Mouse (Mus musculus) natural killer cell, adult 2 months (primary cell): ENCODE measurements around the gene Rab11fip4.

Source experiments
- DNase-seq, 2 experiments: peaks; one replicate each; pipeline ENCODE4 v3.0.0; 2022; ENCODE audit warnings: low spot score in 2 of 2

The Rab11fip4 gene

GRCm38 (mm10) chr11:79654407-79654831 is 63.4 kb downstream of the Rab11fip4 start:
- no peak for DNase-seq

- DNase-seq: no peak
Observed at GRCm38 (mm10) chr11:79655592-79655991, 64.6 kb downstream of the Rab11fip4 start.

- DNase-seq: no peak
Observed at GRCm38 (mm10) chr11:79656491-79656890, 65.5 kb downstream of the Rab11fip4 start.

GRCm38 (mm10) chr11:79657053-79657452 is 66.0 kb downstream of the Rab11fip4 start:
- no peak for DNase-seq

- DNase-seq: peak; percentile 42 to 50
Observed at GRCm38 (mm10) chr11:79658205-79658825, 67.3 kb downstream of the Rab11fip4 start.

GRCm38 (mm10) chr11:79660361-79661205 is 69.6 kb downstream of the Rab11fip4 start:
- peak; percentile 68 to 76 for DNase-seq

- no peak for DNase-seq
Observed at GRCm38 (mm10) chr11:79661877-79662545, 71.0 kb downstream of the Rab11fip4 start.

- DNase-seq: no peak
Observed at GRCm38 (mm10) chr11:79663158-79663557, 72.1 kb downstream of the Rab11fip4 start.

GRCm38 (mm10) chr11:79663570-79663969 is 72.6 kb downstream of the Rab11fip4 start:
- DNase-seq: peak in 1 of 2 experiments; percentile 24

GRCm38 (mm10) chr11:79666544-79666943 is 75.5 kb downstream of the Rab11fip4 start:
- no peak for DNase-seq

GRCm38 (mm10) chr11:79669210-79669609 is 78.2 kb downstream of the Rab11fip4 start:
- DNase-seq: no peak

GRCm38 (mm10) chr11:79669947-79670346 is 78.9 kb downstream of the Rab11fip4 start:
- no peak for DNase-seq

GRCm38 (mm10) chr11:79670411-79670945 is 79.5 kb downstream of the Rab11fip4 start:
- DNase-seq: no peak

GRCm38 (mm10) chr11:79671668-79672281 is 80.8 kb downstream of the Rab11fip4 start:
- peak; percentile 47 to 59 for DNase-seq

- DNase-seq: no peak
Observed at GRCm38 (mm10) chr11:79673072-79673471, 82.1 kb downstream of the Rab11fip4 start.

GRCm38 (mm10) chr11:79673717-79674116 is 82.7 kb downstream of the Rab11fip4 start:
- no peak for DNase-seq

GRCm38 (mm10) chr11:79674231-79674630 is 83.2 kb downstream of the Rab11fip4 start:
- DNase-seq: no peak

GRCm38 (mm10) chr11:79674632-79675031 is 83.6 kb downstream of the Rab11fip4 start:
- DNase-seq: no peak

GRCm38 (mm10) chr11:79675285-79675684 is 84.3 kb downstream of the Rab11fip4 start:
- no peak for DNase-seq

- DNase-seq: no peak
Observed at GRCm38 (mm10) chr11:79675994-79676393, 85.0 kb downstream of the Rab11fip4 start.

- no peak for DNase-seq
Observed at GRCm38 (mm10) chr11:79676483-79676967, 85.5 kb downstream of the Rab11fip4 start.

GRCm38 (mm10) chr11:79677402-79677801 is 86.4 kb downstream of the Rab11fip4 start:
- no peak for DNase-seq
